Mouse (Mus musculus): Measurements from ENCODE around the gene Mmgt2. TPM values are rescaled to one million over a fixed set of nuclear protein-coding genes. Genes with fewer than 3 reads are reported as not detected.

Gene Mmgt2
- polyA plus RNA-seq, 1 experiment from 2014 or later = 67.3 TPM

- WGBS = 90% methylated on average over 3 of the region's 3 CpGs
- Histone ChIP-seq H3K27me3 (no peaks in the 10 kb centered on the region), H3K4me2 (no peak overlapping the region), H3K4me3 (replicated peaks) (no peak overlapping the region), H3K36me3 (peaks cover 46% of the 10 kb centered on the region), H3K9ac (no peak overlapping the region), H3K4me1 (peaks cover 36% of the 10 kb centered on the region), H3K27ac (no peak overlapping the region), H3K9me3 (replicated peaks) (no peaks in the 10 kb centered on the region)
- ATAC-seq (replicated peaks; ENCODE audit: low FRiP score) = no peak
Measured at GRCm38 (mm10) chr11:62652080-62652479, 3.6 kb downstream of the Mmgt2 start.

- Histone ChIP-seq H3K9ac (no peak overlapping the region), H3K4me3 (replicated peaks) (no peak overlapping the region), H3K27me3 (no peaks in the 10 kb centered on the region), H3K4me2 (no peak overlapping the region), H3K9me3 (replicated peaks) (no peaks in the 10 kb centered on the region), H3K36me3 (peaks cover 42% of the 10 kb centered on the region), H3K27ac (no peak overlapping the region), H3K4me1 (no peaks in the 10 kb centered on the region)
- 56% methylated on average over 4 of the region's 4 CpGs for WGBS
- no peak for ATAC-seq (replicated peaks; ENCODE audit: low FRiP score)
Measured at GRCm38 (mm10) chr11:62660885-62661284, 12.4 kb downstream of the Mmgt2 start.

DNA sequence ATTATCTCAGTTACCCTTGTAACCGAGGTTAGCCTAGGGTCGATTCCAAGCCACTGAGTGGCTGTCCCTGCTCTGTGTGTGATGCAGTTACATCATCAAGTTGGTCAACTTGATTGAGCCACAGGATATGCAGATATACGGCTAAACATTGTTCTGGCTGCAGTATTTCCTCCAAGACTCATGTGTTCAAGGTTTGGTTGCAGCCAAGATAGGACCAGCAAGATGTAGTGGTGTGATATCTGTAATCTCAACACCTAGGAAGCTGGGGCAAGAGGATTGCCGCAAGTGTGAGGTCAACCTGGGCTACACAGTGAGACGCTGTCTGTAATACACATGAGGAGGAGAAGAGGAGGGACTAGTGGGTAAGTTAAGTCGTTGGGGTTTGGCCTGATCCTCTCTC lies 15.8 kb downstream of the Mmgt2 start:
- WGBS = 90% methylated on average over 6 of the region's 6 CpGs
- Histone ChIP-seq H3K9ac (no peak overlapping the region), H3K4me3 (replicated peaks) (no peak overlapping the region), H3K36me3 (peaks cover 43% of the 10 kb centered on the region), H3K27me3 (no peaks in the 10 kb centered on the region), H3K4me2 (no peak overlapping the region), H3K9me3 (replicated peaks) (no peaks in the 10 kb centered on the region), H3K27ac (no peak overlapping the region), H3K4me1 (no peaks in the 10 kb centered on the region)
- no peak for ATAC-seq (replicated peaks; ENCODE audit: low FRiP score)

GRCm38 (mm10) chr11:62668986-62669385 lies 20.5 kb downstream of the Mmgt2 start:
- no peaks in the 10 kb centered on the region for H3K4me1 ChIP-seq
- no peak overlapping the region for H3K4me3 ChIP-seq (replicated peaks)
- ATAC-seq (replicated peaks; ENCODE audit: low FRiP score) = no peak
- H3K9ac ChIP-seq = no peak overlapping the region
- H3K9me3 ChIP-seq (replicated peaks) = no peaks in the 10 kb centered on the region
- no peak overlapping the region for H3K27ac ChIP-seq
- WGBS = 93% methylated on average over 5 of the region's 5 CpGs
- H3K36me3 ChIP-seq = peaks cover 32% of the 10 kb centered on the region
- H3K4me2 ChIP-seq = no peak overlapping the region
- no peaks in the 10 kb centered on the region for H3K27me3 ChIP-seq

GRCm38 (mm10) chr11:62669471-62669870 lies 21.0 kb downstream of the Mmgt2 start:
- Histone ChIP-seq H3K9me3 (replicated peaks) (no peaks in the 10 kb centered on the region), H3K4me1 (no peaks in the 10 kb centered on the region), H3K27me3 (no peaks in the 10 kb centered on the region), H3K9ac (no peak overlapping the region), H3K27ac (no peak overlapping the region), H3K4me2 (no peak overlapping the region), H3K4me3 (replicated peaks) (no peak overlapping the region), H3K36me3 (peaks cover 30% of the 10 kb centered on the region)
- 68% methylated on average over 12 of the region's 12 CpGs for WGBS
- no peak for ATAC-seq (replicated peaks; ENCODE audit: low FRiP score)

DNA sequence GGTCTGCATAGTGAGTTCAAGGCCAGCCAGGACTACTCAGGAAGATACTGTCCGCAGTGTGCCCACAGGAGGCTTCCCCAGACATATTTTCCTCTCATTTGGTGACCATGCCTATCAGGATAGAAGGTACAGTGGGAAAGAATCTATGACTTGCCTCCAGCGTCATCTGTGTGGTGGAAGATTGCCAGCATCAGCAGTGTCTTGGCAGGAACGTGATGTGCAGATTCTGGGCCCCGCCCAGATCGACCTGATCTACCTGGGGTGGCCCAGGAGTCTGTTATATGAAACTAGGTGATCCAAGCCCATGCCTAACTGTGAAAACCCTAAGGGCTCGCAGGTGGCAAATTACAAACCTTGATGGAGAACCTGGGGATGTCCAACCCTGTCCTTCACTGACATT lies 21.5 kb downstream of the Mmgt2 start:
- no peak overlapping the region for H3K9ac ChIP-seq
- H3K27me3 ChIP-seq = no peaks in the 10 kb centered on the region
- H3K36me3 ChIP-seq = peaks cover 24% of the 10 kb centered on the region
- ATAC-seq (replicated peaks; ENCODE audit: low FRiP score) = no peak
- no peak overlapping the region for H3K27ac ChIP-seq
- no peak overlapping the region for H3K4me2 ChIP-seq
- WGBS = 86% methylated on average over 6 of the region's 6 CpGs
- H3K9me3 ChIP-seq (replicated peaks) = no peaks in the 10 kb centered on the region
- H3K4me1 ChIP-seq = no peaks in the 10 kb centered on the region
- no peak overlapping the region for H3K4me3 ChIP-seq (replicated peaks)

DNA sequence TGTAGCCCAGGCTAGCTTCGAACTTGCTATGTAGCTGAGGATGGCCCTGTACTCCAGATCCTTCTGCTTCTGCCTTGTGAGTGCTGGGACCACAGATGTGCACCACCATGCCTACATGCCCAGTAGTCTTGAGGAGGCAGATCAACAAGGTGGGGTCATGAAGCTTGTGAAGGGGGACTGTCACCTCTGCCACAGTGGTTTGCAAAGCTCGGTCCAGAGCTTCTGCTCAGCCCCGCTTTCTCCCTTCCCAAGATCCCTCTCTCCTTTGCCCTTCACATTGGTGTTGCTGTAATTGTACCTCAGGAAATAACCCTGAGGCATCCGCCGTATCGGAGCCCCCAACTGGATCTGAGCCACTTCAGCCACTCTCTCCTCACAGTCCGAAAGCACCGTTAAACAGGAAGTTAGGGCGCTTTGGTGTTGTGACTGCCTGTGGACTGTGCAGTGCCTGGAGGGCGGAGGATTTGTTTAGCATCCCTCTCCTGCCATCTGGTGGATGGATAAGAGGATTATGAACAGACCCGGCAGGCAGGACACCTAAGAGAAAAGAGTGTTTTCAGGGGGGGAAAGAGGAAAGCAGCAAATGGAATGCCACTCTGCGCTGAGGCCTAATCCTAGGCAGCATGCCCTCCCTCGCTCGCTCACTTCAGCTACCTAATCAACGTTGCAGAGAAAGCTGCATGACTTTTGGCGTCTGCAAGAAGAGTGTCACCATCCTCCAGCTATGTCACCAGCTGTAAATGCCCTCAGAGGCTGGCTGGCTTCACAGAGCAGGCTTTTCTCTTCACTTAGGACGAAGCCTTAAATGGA lies 27.2 kb downstream of the Mmgt2 start:
- Histone ChIP-seq H3K4me3 (replicated peaks) (peak overlapping the region; percentile 33), H3K4me2 (peak overlapping the region; percentile 63), H3K4me1 (peaks cover 8% of the 10 kb centered on the region; the same call in 1 of the 2 replicates), H3K36me3 (no peaks in the 10 kb centered on the region), H3K27me3 (no peaks in the 10 kb centered on the region), H3K9ac (peak overlapping the region; percentile 45; the same call in 1 of the 2 replicates), H3K27ac (peak overlapping the region; percentile 56; the same call in 1 of the 2 replicates), H3K9me3 (replicated peaks) (no peaks in the 10 kb centered on the region)
- 20% methylated on average over 17 of the region's 17 CpGs for WGBS
- peak; percentile 92 for ATAC-seq (replicated peaks; ENCODE audit: low FRiP score)

DNA sequence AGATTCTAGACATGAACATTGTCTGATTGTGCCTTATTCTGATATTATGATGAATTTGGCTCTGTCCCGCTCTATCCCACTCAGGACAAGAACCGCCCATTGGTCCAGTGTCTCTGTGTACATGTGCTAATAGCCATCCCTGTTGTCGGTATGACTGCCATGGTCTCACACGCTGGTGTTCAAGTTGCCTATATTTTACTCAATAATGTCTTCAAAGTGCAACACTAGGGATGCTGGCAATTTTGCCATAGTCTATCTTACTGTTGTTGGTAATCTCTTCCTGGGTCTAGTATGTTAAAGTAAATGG lies 27.8 kb downstream of the Mmgt2 start:
- no peak overlapping the region for H3K9ac ChIP-seq
- H3K4me1 ChIP-seq = peaks cover 8% of the 10 kb centered on the region; the same call in 1 of the 2 replicates
- no peak for ATAC-seq (replicated peaks; ENCODE audit: low FRiP score)
- no peaks in the 10 kb centered on the region for H3K27me3 ChIP-seq
- no peak overlapping the region for H3K27ac ChIP-seq
- no peak overlapping the region for H3K4me2 ChIP-seq
- H3K4me3 ChIP-seq (replicated peaks) = no peak overlapping the region
- H3K9me3 ChIP-seq (replicated peaks) = no peaks in the 10 kb centered on the region
- 94% methylated on average over 4 of the region's 4 CpGs for WGBS
- no peaks in the 10 kb centered on the region for H3K36me3 ChIP-seq

DNA sequence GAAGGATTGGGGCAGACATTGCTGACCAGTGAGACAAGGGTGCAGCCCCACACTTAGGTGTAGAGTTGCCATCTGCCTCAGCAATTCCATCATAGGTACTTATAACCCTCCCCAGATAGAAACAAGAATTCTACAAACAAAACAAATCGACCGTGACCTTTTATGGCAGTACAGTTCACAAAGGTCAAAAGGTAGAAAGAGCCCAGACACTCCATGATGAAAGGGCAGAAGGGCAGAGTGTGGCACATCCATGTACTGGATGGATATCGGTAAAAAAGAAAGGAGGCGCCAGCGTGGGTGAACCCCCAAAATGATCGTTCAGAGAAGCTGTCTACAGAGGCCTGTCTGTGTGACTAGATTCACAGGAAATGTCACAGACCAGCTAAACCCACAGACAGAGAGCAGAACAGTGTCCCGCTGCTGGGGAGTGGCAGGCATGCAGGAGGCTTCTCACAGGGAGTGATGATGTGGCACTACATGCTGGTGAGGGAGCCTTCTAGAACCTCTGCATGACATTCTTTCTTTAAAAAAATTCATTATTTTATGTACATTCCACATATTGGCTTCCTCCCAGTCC lies 30.4 kb downstream of the Mmgt2 start:
- Histone ChIP-seq H3K9me3 (replicated peaks) (no peaks in the 10 kb centered on the region), H3K27ac (no peak overlapping the region), H3K4me3 (replicated peaks) (no peak overlapping the region), H3K4me1 (peaks cover 8% of the 10 kb centered on the region; the same call in 1 of the 2 replicates), H3K9ac (no peak overlapping the region), H3K36me3 (no peaks in the 10 kb centered on the region), H3K27me3 (no peaks in the 10 kb centered on the region), H3K4me2 (no peak overlapping the region)
- 68% methylated on average over 7 of the region's 7 CpGs for WGBS
- ATAC-seq (replicated peaks; ENCODE audit: low FRiP score) = no peak

- Histone ChIP-seq H3K4me2 (no peak overlapping the region), H3K36me3 (no peaks in the 10 kb centered on the region), H3K27me3 (no peaks in the 10 kb centered on the region), H3K4me3 (replicated peaks) (no peak overlapping the region), H3K4me1 (peaks cover 8% of the 10 kb centered on the region; the same call in 1 of the 2 replicates), H3K9ac (no peak overlapping the region), H3K9me3 (replicated peaks) (no peaks in the 10 kb centered on the region), H3K27ac (no peak overlapping the region)
- WGBS = 78% methylated on average over 4 of the region's 4 CpGs
- ATAC-seq (replicated peaks; ENCODE audit: low FRiP score) = no peak
Measured at GRCm38 (mm10) chr11:62679954-62680353, 31.5 kb downstream of the Mmgt2 start.

DNA sequence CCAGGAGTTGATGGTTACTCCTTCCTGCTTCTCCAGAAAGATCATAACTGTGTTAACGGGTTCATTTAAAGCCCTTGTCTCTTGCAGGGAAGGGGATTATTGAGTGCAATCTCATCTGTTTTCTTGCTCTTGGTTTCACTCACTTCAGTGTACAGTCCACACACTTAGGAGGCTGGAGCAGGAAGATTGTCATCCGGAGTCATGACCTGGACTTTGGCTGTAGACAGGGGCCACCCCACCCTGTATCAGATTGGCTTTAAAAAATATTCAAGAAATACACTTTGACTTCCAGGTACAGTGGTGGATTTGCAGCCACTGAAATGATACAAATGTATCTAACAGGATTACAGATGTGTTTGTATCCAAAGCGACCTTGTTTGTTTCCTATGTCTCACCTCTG lies 43.1 kb downstream of the Mmgt2 start:
- no peaks in the 10 kb centered on the region for H3K27me3 ChIP-seq
- 79% methylated on average over 3 of the region's 3 CpGs for WGBS
- no peaks in the 10 kb centered on the region for H3K9me3 ChIP-seq (replicated peaks)
- no peak overlapping the region for H3K27ac ChIP-seq
- H3K4me1 ChIP-seq = no peaks in the 10 kb centered on the region
- no peak overlapping the region for H3K9ac ChIP-seq
- no peaks in the 10 kb centered on the region for H3K36me3 ChIP-seq
- no peak for ATAC-seq (replicated peaks; ENCODE audit: low FRiP score)
- no peak overlapping the region for H3K4me2 ChIP-seq
- no peak overlapping the region for H3K4me3 ChIP-seq (replicated peaks)

DNA sequence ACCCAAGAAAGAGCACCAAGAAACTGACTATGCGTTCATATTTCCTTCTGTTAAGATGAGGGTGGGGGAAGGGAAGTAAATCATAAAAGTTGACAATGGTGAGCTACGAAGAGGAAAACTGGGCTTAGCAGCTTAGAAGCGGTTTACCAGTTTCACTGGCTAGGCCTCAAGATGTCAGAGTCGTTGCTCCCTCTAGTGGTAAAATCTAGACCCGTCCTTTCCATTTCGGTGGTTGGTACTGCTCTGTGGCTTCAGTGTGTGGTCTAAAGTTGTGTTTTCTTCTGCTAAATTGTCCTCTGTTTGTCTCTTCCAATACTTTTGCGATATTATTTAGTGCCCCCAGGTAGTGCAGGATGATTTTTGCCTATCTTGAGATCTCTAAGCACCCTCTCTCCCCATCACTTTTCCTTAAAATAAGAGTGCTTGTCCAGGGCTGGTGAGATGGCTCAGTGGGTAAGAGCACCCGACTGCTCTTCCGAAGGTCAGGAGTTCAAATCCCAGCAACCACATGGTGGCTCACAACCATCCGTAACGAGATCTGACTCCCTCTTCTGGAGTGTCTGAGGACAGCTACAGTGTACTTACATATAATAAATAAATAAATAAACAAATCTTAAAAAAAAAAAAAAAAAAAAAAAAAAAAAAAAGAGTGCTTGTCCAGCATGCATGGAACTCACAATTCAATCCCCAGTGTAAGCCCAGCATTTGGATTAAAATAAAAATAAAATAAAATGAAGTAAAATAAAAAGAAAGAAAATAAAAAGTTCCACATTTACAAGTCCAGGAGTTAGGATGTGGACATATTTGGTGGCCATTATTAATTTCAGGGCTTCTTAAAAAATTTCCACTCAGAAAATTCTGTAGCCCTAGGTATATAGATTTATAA lies 45.1 kb downstream of the Mmgt2 start:
- H3K4me1 ChIP-seq = no peaks in the 10 kb centered on the region
- no peaks in the 10 kb centered on the region for H3K9me3 ChIP-seq (replicated peaks)
- WGBS = 20% methylated on average over 11 of the region's 11 CpGs
- no peak overlapping the region for H3K9ac ChIP-seq
- H3K4me2 ChIP-seq = no peak overlapping the region
- H3K27me3 ChIP-seq = no peaks in the 10 kb centered on the region
- no peaks in the 10 kb centered on the region for H3K36me3 ChIP-seq
- no peak overlapping the region for H3K27ac ChIP-seq
- ATAC-seq (replicated peaks; ENCODE audit: low FRiP score) = peak; percentile 69; the same call in 1 of the 2 replicates
- H3K4me3 ChIP-seq (replicated peaks) = no peak overlapping the region

Data from kidney, embryonic 15.5 days (tissue).